ENCODE assay signal across 8 mouse cellular contexts in the genomic region with DNA sequence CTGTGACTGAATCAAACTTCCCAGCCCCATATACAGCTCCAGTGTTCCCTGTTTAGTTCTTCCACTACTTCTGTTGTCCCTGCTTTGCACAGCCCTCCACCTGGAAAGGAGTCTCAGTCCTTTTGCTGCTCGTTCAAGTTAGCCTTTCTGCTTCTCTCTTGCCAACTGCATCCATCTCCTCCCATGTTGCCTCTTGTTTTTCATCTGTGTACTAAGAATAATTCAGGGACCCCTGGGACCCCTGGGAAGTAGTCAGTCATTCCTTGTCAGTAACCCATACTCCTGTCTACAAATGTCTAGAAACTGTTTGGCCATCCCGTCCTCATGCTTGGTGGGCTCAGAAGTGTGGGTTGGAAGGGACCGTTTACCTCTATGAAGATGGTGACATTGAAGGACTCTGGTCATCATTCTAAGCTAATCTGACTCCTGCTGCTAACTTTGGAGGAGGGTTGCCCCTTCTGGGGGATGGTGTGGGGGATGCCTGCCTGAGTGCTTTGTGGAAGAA. TPM values are rescaled to one million over a fixed set of nuclear protein-coding genes. Genes with fewer than 3 reads are reported as not detected.
DNase-seq lines count a peak whose midpoint lies in the region; ATAC-seq and TF ChIP-seq lines count a peak whose summit lies in the region.

No protein-coding gene starts in this region.

- H3K27me3 ChIP-seq in embryonic facial prominence, embryonic 14.5 days (replicated peaks; ENCODE audit: control insufficient read depth, insufficient read depth, low read length) = no peaks in the 10 kb centered on the region
- no peaks in the 10 kb centered on the region for H3K27me3 ChIP-seq in intestine, embryonic 14.5 days (replicated peaks; ENCODE audit: control insufficient read depth, insufficient read depth, low read length)
- no peaks in the 10 kb centered on the region for H3K27me3 ChIP-seq in neural tube, embryonic 13.5 days

- peak overlapping the region; percentile 83 for H3K27ac ChIP-seq in embryonic facial prominence, embryonic 14.5 days (replicated peaks; ENCODE audit: low read depth, low read length)
- peak overlapping the region; percentile 67 for H3K27ac ChIP-seq in intestine, embryonic 14.5 days (ENCODE audit: low read depth)
- H3K27ac ChIP-seq in neural tube, embryonic 13.5 days (replicated peaks) = peak overlapping the region; percentile 54

- no peaks in the 10 kb centered on the region for H3K9me3 ChIP-seq in embryonic facial prominence, embryonic 14.5 days (ENCODE audit: control insufficient read depth, low read length)
- H3K9me3 ChIP-seq in intestine, embryonic 14.5 days (ENCODE audit: control insufficient read depth, low read length) = no peaks in the 10 kb centered on the region
- no peaks in the 10 kb centered on the region for H3K9me3 ChIP-seq in neural tube, embryonic 13.5 days

- peaks cover 13% of the 10 kb centered on the region for H3K4me1 ChIP-seq in lung, adult 2 months (ENCODE audit: control insufficient read depth, insufficient read depth, low read length)
- H3K4me1 ChIP-seq in embryonic facial prominence, embryonic 14.5 days (ENCODE audit: control insufficient read depth, insufficient read depth, low read length) = peaks cover 18% of the 10 kb centered on the region
- H3K4me1 ChIP-seq in intestine, embryonic 14.5 days (replicated peaks; ENCODE audit: control insufficient read depth, insufficient read depth, low read length) = peaks cover 17% of the 10 kb centered on the region
- H3K4me1 ChIP-seq in neural tube, embryonic 13.5 days (replicated peaks) = peaks cover 46% of the 10 kb centered on the region

- no peak for DNase-seq in lung, adult 2 months
- no peak for DNase-seq in lung, postnatal 25 days (ENCODE audit: low spot score)
- no peak for DNase-seq in embryonic facial prominence, embryonic 14.5 days (ENCODE audit: low spot score)
- no peak for DNase-seq in intestine, embryonic 14.5 days (ENCODE audit: low spot score)
- DNase-seq in layer of hippocampus, adult 9-11 months = no peak
- no peak for DNase-seq in urinary bladder, postnatal 4 days (ENCODE audit: low spot score in 2 of 2)

- no peak for TF ChIP-seq CTCF in lung, adult 2 months (IDR thresholded peaks at IDR 0.05; ENCODE audit: insufficient read depth, low read length)

- no peaks in the 10 kb centered on the region for H3K36me3 ChIP-seq in embryonic facial prominence, embryonic 14.5 days (ENCODE audit: control insufficient read depth, insufficient read depth, low read length)
- no peaks in the 10 kb centered on the region for H3K36me3 ChIP-seq in intestine, embryonic 14.5 days (ENCODE audit: control insufficient read depth, insufficient read depth, low read length)
- H3K36me3 ChIP-seq in neural tube, embryonic 13.5 days = 0 out of 2 replicates have a peak, but pooled peaks cover 4% of the 10 kb centered on the region

- no peak for TF ChIP-seq POLR2A in lung, adult 2 months (IDR thresholded peaks at IDR 0.05; ENCODE audit: borderline replicate concordance, extremely low read depth, low read depth, low read length)

- peak overlapping the region; percentile 75 for H3K4me3 ChIP-seq in lung, adult 2 months (replicated peaks; ENCODE audit: extremely low read depth, low read depth, low read length)
- peak overlapping the region; percentile 91 for H3K4me3 ChIP-seq in embryonic facial prominence, embryonic 14.5 days (ENCODE audit: low read depth, low read length)
- H3K4me3 ChIP-seq in intestine, embryonic 14.5 days (ENCODE audit: low read depth, low read length) = peak overlapping the region; percentile 70
- H3K4me3 ChIP-seq in neural tube, embryonic 13.5 days = peak overlapping the region; percentile 85

- 29% methylated on average over 3 of the region's 3 CpGs for WGBS in lung, adult 2 months
- WGBS in embryonic facial prominence, embryonic 14.5 days = 15% methylated on average over 3 of the region's 3 CpGs
- 17% methylated on average over 3 of the region's 3 CpGs for WGBS in intestine, embryonic 14.5 days
- WGBS in neural tube, embryonic 13.5 days = 37% methylated on average over 3 of the region's 3 CpGs

- peak overlapping the region; percentile 92 for H3K9ac ChIP-seq in embryonic facial prominence, embryonic 14.5 days (ENCODE audit: low read depth, low read length)
- H3K9ac ChIP-seq in intestine, embryonic 14.5 days (ENCODE audit: low read length) = peak overlapping the region; percentile 81
- peak overlapping the region; percentile 92 for H3K9ac ChIP-seq in neural tube, embryonic 13.5 days

- no peak for ATAC-seq in embryonic facial prominence, embryonic 14.5 days (ENCODE audit: low read depth)
- ATAC-seq in intestine, embryonic 14.5 days (replicated peaks; ENCODE audit: low FRiP score, low TSS enrichment, low read depth) = no peak
- no peak for ATAC-seq in neural tube, embryonic 13.5 days (ENCODE audit: low read depth)
- no peak for ATAC-seq in monocyte, adult 5-6 weeks (replicated peaks; ENCODE audit: insufficient number of reproducible peaks, low FRiP score, low TSS enrichment, poor library complexity, severe bottlenecking)

- H3K4me2 ChIP-seq in embryonic facial prominence, embryonic 14.5 days (ENCODE audit: low read depth, low read length) = peak overlapping the region; percentile 85
- H3K4me2 ChIP-seq in intestine, embryonic 14.5 days (ENCODE audit: low read length) = peak overlapping the region; percentile 61
- peak overlapping the region; percentile 93 for H3K4me2 ChIP-seq in neural tube, embryonic 13.5 days

RNA-seq across cellular contexts. Expression of a gene that starts 1.1 kb away (rescaled TPM):
- 41.0 and 48.5 TPM in 2 replicates for polyA plus RNA-seq in lung, adult 2 months (2012; rRNA removed)
- 19.4 and 20.8 TPM in 2 replicates for polyA plus RNA-seq in embryonic facial prominence, embryonic 14.5 days (2014; fragmentation: Nextera tagmentation; extraction: Ambion mirVana)
- 11.6 and 13.4 TPM in 2 replicates for polyA plus RNA-seq in intestine, embryonic 14.5 days (2014; fragmentation: Nextera tagmentation; extraction: Ambion mirVana)
- polyA plus RNA-seq in neural tube, embryonic 13.5 days (2015; fragmentation: Nextera tagmentation; extraction: Ambion mirVana) = 24.7 and 25.2 TPM in 2 replicates
- 3.6 to 10.5 TPM (median 5.7 TPM) in 3 replicates for total RNA-seq in monocyte, adult 5-6 weeks (2017)

RNA-seq across cellular contexts. Expression of a gene that starts 18.5 kb away (rescaled TPM):
- polyA plus RNA-seq in lung, adult 2 months (2012; rRNA removed) = 15.8 and 17.9 TPM in 2 replicates
- polyA plus RNA-seq in embryonic facial prominence, embryonic 14.5 days (2014; fragmentation: Nextera tagmentation; extraction: Ambion mirVana) = 7.6 and 9.2 TPM in 2 replicates
- 8.2 and 9.6 TPM in 2 replicates for polyA plus RNA-seq in intestine, embryonic 14.5 days (2014; fragmentation: Nextera tagmentation; extraction: Ambion mirVana)
- polyA plus RNA-seq in neural tube, embryonic 13.5 days (2015; fragmentation: Nextera tagmentation; extraction: Ambion mirVana) = 6.9 and 8.4 TPM in 2 replicates
- 2.9 to 7.2 TPM (median 2.9 TPM) in 3 replicates for total RNA-seq in monocyte, adult 5-6 weeks (2017)
